Mouse (Mus musculus): ENCODE data around the gene Gcc1.

Gene Gcc1

DNA sequence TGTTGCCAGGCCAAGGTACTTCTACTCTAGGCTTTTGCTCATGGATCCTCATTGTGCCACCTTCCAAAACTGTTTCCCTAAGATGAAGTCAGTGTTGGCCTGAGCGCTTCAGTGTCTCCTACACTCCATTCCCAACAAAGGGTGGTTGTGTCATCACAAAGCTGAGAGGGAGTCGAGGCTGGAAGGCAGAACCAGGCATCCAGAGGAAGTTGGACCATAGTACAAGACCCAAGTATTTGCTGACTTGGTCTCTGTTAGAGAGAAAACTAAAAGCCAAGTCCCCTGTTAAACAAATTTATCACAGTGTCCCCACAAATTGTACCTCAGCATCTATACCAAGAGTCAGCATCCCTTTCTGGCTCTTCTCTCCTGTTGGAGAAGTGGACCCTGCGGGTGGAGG lies at the start of gene Gcc1:
Gene Gcc1, minus strand, starts transcription at position 101 of the 400 bp plus-strand sequence.
- TF ChIP-seq NANOG (IDR thresholded peaks at IDR 0.05; ENCODE audit: borderline replicate concordance, low read length) (no peak), POU5F1 (IDR thresholded peaks at IDR 0.05; ENCODE audit: borderline replicate concordance, low read length) (no peak), CTCF (conservative IDR thresholded peaks at IDR 0.05; ENCODE audit: low read length) (no peak)
- Histone ChIP-seq H3K4me1 (replicated peaks; ENCODE audit: low read depth, low read length) (peaks cover 14% of the 10 kb centered on the region; the same call in 1 of the 2 replicates), H3K36me3 (ENCODE audit: insufficient read depth, low read length) (peaks cover 22% of the 10 kb centered on the region)

DNA sequence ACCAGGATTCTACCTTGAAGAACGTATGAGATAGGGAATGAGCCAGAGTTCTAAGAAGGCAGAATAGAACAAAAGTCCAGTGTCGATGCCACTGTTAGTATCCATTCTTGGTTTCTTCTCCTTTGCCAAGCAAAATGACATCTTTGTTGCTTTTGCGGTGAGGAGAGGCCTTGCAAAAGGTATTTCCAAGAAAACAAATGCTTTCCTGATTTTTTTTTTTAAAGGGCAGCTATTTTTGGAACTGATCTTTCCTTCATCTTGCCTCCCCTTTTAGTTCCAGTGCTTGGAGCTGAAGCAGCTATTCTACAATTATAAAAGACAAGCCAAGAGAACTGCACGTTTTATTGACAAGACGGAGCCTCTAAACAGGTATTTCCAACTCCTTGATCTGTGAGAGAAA lies 46.6 kb upstream of the Gcc1 start, which contains the start of gene Snd1:
Gene Snd1, plus strand, starts transcription at position 301 of the 400 bp plus-strand sequence.
- H3K4me3 ChIP-seq (replicated peaks; ENCODE audit: low read length), result no peak within 1 kb of the TSS
- peaks cover 5% of the 10 kb centered on the region for H3K4me1 ChIP-seq (replicated peaks; ENCODE audit: low read depth, low read length)
- no peaks in the 10 kb centered on the region for H3K9me3 ChIP-seq (ENCODE audit: low read length)
- H3K27me3 ChIP-seq (ENCODE audit: insufficient read depth, low read length), result no peaks in the 10 kb centered on the region
- TF ChIP-seq NANOG (IDR thresholded peaks at IDR 0.05; ENCODE audit: borderline replicate concordance, low read length), result no peak
- no peak for TF ChIP-seq CTCF (conservative IDR thresholded peaks at IDR 0.05; ENCODE audit: low read length)
- no peak for TF ChIP-seq POU5F1 (IDR thresholded peaks at IDR 0.05; ENCODE audit: borderline replicate concordance, low read length)
- no peaks in the 10 kb centered on the region for H3K36me3 ChIP-seq (ENCODE audit: insufficient read depth, low read length)

More for the DNA sequence above, at the start of gene Gcc1:
- Histone ChIP-seq H3K4me3 (replicated peaks; ENCODE audit: low read length) (no peak within 1 kb of the TSS), H3K27me3 (ENCODE audit: insufficient read depth, low read length) (no peaks in the 10 kb centered on the region), H3K9me3 (ENCODE audit: low read length) (no peaks in the 10 kb centered on the region)

DNA sequence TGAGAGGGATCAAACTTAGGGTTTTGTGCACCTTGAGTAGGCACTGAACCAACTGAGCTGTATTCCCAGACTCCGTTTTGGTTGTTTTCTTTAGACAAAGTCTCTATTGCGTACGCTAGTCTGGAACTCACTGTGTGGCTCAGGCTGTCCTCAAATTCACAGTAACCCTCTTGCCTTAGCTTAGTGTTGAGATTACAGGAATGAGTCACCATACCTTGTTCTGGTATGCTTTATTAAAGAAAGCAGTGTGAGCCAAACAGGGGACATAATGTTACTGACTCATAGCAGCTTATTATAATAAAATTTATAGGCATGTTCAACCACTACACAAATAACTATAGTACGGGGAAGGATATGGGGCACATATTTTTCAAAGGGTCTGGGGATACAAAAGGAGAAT lies 46.0 kb upstream of the Gcc1 start:
- Histone ChIP-seq H3K27me3 (ENCODE audit: insufficient read depth, low read length) (no peaks in the 10 kb centered on the region), H3K4me1 (replicated peaks; ENCODE audit: low read depth, low read length) (peaks cover 5% of the 10 kb centered on the region), H3K36me3 (ENCODE audit: insufficient read depth, low read length) (no peaks in the 10 kb centered on the region), H3K9me3 (ENCODE audit: low read length) (no peaks in the 10 kb centered on the region), H3K4me3 (replicated peaks; ENCODE audit: low read length) (no peak overlapping the region)
- TF ChIP-seq CTCF (conservative IDR thresholded peaks at IDR 0.05; ENCODE audit: low read length), result no peak
- TF ChIP-seq NANOG (IDR thresholded peaks at IDR 0.05; ENCODE audit: borderline replicate concordance, low read length), result no peak
- no peak for TF ChIP-seq POU5F1 (IDR thresholded peaks at IDR 0.05; ENCODE audit: borderline replicate concordance, low read length)

DNA sequence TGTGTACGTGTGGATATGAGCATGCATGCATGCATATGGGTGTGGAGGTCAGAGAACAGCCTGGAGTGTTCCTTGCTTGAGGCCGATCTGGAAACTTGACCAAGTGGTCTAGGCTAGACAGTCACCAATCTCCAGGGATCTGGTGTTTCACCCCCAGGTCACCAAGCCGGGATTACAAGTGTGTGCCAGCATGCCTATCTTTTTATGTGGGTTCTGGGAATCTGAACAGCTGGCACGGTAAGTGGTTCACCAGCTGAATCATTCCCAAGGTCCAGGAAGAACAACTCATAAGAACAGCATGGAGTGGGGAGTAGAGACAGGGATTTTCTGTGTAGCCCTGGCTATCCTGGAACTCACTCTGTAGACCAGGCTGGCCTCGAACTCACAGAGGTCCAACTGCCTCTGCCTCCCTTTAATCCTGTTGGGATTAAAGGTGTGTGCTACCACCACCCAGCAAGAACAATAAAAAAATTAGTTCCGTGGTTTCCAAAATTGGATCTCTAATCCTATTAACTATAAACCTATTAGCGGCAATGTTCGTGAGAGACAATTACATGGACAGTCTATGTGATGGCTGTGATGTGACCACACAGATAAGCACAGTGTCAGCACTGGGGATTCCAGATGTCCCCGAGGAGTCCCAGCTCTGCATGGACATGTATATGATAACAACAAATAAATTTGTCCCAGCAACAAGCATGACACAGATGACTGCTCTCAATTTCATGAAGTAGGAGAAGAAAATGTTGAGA lies 43.3 kb upstream of the Gcc1 start:
- no peaks in the 10 kb centered on the region for H3K4me1 ChIP-seq (replicated peaks; ENCODE audit: low read depth, low read length)
- TF ChIP-seq POU5F1 (IDR thresholded peaks at IDR 0.05; ENCODE audit: borderline replicate concordance, low read length), result no peak
- no peak for TF ChIP-seq NANOG (IDR thresholded peaks at IDR 0.05; ENCODE audit: borderline replicate concordance, low read length)
- TF ChIP-seq CTCF (conservative IDR thresholded peaks at IDR 0.05; ENCODE audit: low read length), result no peak
- H3K4me3 ChIP-seq (replicated peaks; ENCODE audit: low read length), result no peak overlapping the region

DNA sequence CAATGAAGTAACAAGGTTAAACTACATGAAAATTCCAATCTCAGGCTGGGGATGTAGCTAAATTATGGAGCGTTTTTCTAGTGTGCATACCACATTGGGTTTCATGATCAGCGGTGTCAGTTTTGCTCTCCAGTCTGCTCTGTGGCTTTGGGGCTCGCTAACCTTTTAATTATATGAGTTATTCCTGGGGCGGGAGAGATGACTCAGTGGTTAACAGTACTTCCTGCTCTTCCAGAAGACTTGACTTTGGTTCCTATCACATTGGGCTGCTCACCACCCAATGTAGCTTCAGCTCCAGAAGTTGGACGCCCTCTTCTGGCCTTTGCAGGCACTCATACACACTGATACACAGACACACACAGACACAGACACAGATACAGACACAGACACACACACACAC lies 42.4 kb upstream of the Gcc1 start:
- H3K36me3 ChIP-seq (ENCODE audit: insufficient read depth, low read length), result no peaks in the 10 kb centered on the region
- no peaks in the 10 kb centered on the region for H3K9me3 ChIP-seq (ENCODE audit: low read length)
- no peaks in the 10 kb centered on the region for H3K27me3 ChIP-seq (ENCODE audit: insufficient read depth, low read length)
- TF ChIP-seq CTCF (conservative IDR thresholded peaks at IDR 0.05; ENCODE audit: low read length) (no peak), POU5F1 (IDR thresholded peaks at IDR 0.05; ENCODE audit: borderline replicate concordance, low read length) (no peak), NANOG (IDR thresholded peaks at IDR 0.05; ENCODE audit: borderline replicate concordance, low read length) (no peak)
- H3K4me3 ChIP-seq (replicated peaks; ENCODE audit: low read length), result no peak overlapping the region
- H3K4me1 ChIP-seq (replicated peaks; ENCODE audit: low read depth, low read length), result no peaks in the 10 kb centered on the region

More for the DNA sequence above, 43.3 kb upstream of the Gcc1 start:
- H3K9me3 ChIP-seq (ENCODE audit: low read length), result no peaks in the 10 kb centered on the region
- H3K27me3 ChIP-seq (ENCODE audit: insufficient read depth, low read length), result no peaks in the 10 kb centered on the region
- H3K36me3 ChIP-seq (ENCODE audit: insufficient read depth, low read length), result no peaks in the 10 kb centered on the region

DNA sequence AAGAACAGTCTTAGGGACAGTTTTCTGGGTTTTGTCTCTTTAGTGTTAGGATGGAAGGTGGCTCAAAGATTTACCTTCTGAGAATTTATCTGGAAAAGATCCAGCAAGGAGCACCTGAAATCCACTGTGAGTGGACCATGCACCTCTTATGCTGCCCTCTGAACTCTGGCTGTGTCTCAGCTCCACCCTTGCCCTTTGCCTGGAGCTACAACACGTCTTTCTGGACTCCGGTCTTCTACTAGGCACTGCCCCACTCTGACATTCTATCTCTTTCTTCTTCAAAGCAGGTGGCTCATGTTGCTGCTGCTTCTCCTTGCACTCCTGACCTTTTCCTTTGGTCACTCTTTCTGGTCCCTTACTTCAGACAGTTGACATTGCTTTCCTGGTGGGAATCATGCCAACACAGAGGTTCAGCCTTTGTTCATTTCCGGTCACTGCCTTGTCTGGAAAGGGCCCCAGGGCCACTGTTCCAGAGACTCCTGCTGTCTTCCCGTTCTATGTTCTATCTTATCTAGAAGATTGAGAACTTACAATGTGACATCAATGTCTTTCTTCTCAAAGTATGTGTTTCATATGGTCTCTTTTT lies 41.9 kb upstream of the Gcc1 start:
- no peak for TF ChIP-seq POU5F1 (IDR thresholded peaks at IDR 0.05; ENCODE audit: borderline replicate concordance, low read length)
- no peak for TF ChIP-seq CTCF (conservative IDR thresholded peaks at IDR 0.05; ENCODE audit: low read length)
- no peak for TF ChIP-seq NANOG (IDR thresholded peaks at IDR 0.05; ENCODE audit: borderline replicate concordance, low read length)
- Histone ChIP-seq H3K36me3 (ENCODE audit: insufficient read depth, low read length) (no peaks in the 10 kb centered on the region), H3K4me1 (replicated peaks; ENCODE audit: low read depth, low read length) (no peaks in the 10 kb centered on the region), H3K27me3 (ENCODE audit: insufficient read depth, low read length) (no peaks in the 10 kb centered on the region), H3K9me3 (ENCODE audit: low read length) (no peaks in the 10 kb centered on the region), H3K4me3 (replicated peaks; ENCODE audit: low read length) (no peak overlapping the region)

DNA sequence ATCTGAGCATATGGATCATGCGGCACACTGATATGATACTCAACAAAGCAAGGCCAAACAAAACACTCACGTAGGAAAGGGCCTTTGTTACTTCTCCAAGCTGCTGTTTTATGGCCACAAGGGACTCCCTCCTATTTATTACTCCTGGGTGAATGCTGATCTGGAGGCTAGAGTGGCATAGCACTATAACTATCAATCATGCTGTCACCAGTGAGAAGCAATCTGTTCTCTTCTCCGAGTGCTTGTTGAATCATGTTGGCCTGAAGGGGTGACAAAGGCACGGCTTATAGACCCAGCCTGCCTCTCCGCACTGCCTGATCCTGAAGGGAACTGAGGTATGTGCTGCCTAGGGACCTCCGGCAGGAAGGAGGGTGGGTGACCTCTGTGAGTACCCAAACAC lies 36.4 kb upstream of the Gcc1 start:
- Histone ChIP-seq H3K4me1 (replicated peaks; ENCODE audit: low read depth, low read length) (no peaks in the 10 kb centered on the region), H3K27me3 (ENCODE audit: insufficient read depth, low read length) (0 out of 2 replicates have a peak, but pooled peaks cover 3% of the 10 kb centered on the region), H3K9me3 (ENCODE audit: low read length) (peaks cover 32% of the 10 kb centered on the region), H3K36me3 (ENCODE audit: insufficient read depth, low read length) (no peaks in the 10 kb centered on the region), H3K4me3 (replicated peaks; ENCODE audit: low read length) (no peak overlapping the region)
- TF ChIP-seq POU5F1 (IDR thresholded peaks at IDR 0.05; ENCODE audit: borderline replicate concordance, low read length) (no peak), NANOG (IDR thresholded peaks at IDR 0.05; ENCODE audit: borderline replicate concordance, low read length) (no peak), CTCF (conservative IDR thresholded peaks at IDR 0.05; ENCODE audit: low read length) (no peak)

DNA sequence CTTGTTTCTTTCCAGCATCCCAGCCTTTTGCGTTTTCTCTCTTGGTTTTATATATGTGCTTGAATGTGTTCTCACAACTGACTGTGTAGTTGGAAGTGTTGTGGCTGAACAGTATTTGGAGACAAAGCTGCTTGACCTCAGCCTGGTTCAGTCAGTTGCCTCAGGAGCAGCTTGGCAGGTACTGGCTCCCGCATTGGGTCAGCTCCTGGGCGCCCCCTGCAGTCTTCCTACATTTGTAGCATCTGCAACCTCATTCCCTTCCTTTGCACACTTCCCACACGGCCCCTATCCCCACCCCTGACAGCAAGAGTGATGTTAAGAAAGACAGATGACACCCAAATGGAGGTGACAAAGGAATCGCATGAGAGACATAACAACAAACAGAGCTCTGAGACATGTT lies 32.3 kb upstream of the Gcc1 start:
- Histone ChIP-seq H3K36me3 (ENCODE audit: insufficient read depth, low read length) (no peaks in the 10 kb centered on the region), H3K4me1 (replicated peaks; ENCODE audit: low read depth, low read length) (no peaks in the 10 kb centered on the region), H3K27me3 (ENCODE audit: insufficient read depth, low read length) (0 out of 2 replicates have a peak, but pooled peaks cover 3% of the 10 kb centered on the region), H3K4me3 (replicated peaks; ENCODE audit: low read length) (no peak overlapping the region), H3K9me3 (ENCODE audit: low read length) (peaks cover 68% of the 10 kb centered on the region)
- no peak for TF ChIP-seq NANOG (IDR thresholded peaks at IDR 0.05; ENCODE audit: borderline replicate concordance, low read length)
- TF ChIP-seq CTCF (conservative IDR thresholded peaks at IDR 0.05; ENCODE audit: low read length), result no peak
- no peak for TF ChIP-seq POU5F1 (IDR thresholded peaks at IDR 0.05; ENCODE audit: borderline replicate concordance, low read length)

Data from E14TG2a.4 (cell line).